Mouse (Mus musculus) embryonic facial prominence, embryonic 13.5 days (tissue): ENCODE measurements around the gene Spred2. TPM values are rescaled to one million over a fixed set of nuclear protein-coding genes. Genes with fewer than 3 reads are reported as not detected.
"Not testable (repeated sequence)": the region's sequence is repeated elsewhere in the genome, so short reads cannot be mapped to it uniquely, and the experiment has no call there.

Experiments used
- ATAC-seq: fragments of 200-750 bp; cut with Nextera tagmentation; 2 replicates; pipeline ENCODE4 v1.8.0; 2017; ENCODE audit warnings: low read depth; ENCODE audit not compliant: insufficient number of reproducible peaks, insufficient read depth, low FRiP score, low TSS enrichment
- H3K27ac ChIP-seq: fragments of 300-500 bp; sonication (generic); 2 replicates; pipeline ENCODE4 v1.5.1; 2015; ENCODE audit warnings: moderate library complexity, mild to moderate bottlenecking, inconsistent platforms
- H3K27me3 ChIP-seq: fragments of 300-500 bp; sonication (generic); 2 replicates; pipeline ENCODE4 v1.6.1; 2015; ENCODE audit warnings: mild to moderate bottlenecking, inconsistent platforms
- H3K36me3 ChIP-seq: fragments of 300-500 bp; sonication (generic); 2 replicates; pipeline ENCODE4 v1.6.1; 2015; ENCODE audit warnings: mild to moderate bottlenecking, inconsistent platforms
- H3K4me1 ChIP-seq: fragments of 300-500 bp; sonication (generic); 2 replicates; pipeline ENCODE4 v1.6.1; 2015; ENCODE audit warnings: inconsistent platforms
- H3K4me2 ChIP-seq: fragments of 300-500 bp; sonication (generic); 2 replicates; pipeline ENCODE4 v1.6.1; 2015; ENCODE audit warnings: moderate library complexity, mild to moderate bottlenecking, inconsistent platforms
- H3K4me3 ChIP-seq: fragments of 300-500 bp; sonication (generic); 2 replicates; pipeline ENCODE4 v1.5.1; 2015; ENCODE audit warnings: mild to moderate bottlenecking, inconsistent platforms
- H3K9ac ChIP-seq: fragments of 300-500 bp; sonication (generic); 2 replicates; pipeline ENCODE4 v1.6.1; 2015; ENCODE audit warnings: mild to moderate bottlenecking, inconsistent platforms
- H3K9me3 ChIP-seq: fragments of 300-500 bp; sonication (generic); 2 replicates; pipeline ENCODE4 v1.6.1; 2016; ENCODE audit warnings: inconsistent platforms
- WGBS: fragments of 180-500 bp; shearing (Covaris S2); methylation state at CpG from one replicate; pipeline ENCODE4 v1.1.7; 2015; ENCODE audit warnings: mixed read lengths; 5-methylcytosine and 5-hydroxymethylcytosine counted together
- polyA plus RNA-seq: library from polyadenylated mRNA; unstranded; fragments of >200 nt; fragmentation: Nextera tagmentation; extraction: Ambion mirVana; gene quantifications from 2 replicates; pipeline ENCODE4 v1.2.1, GENCODE M21; 2015

Gene Spred2
- polyA plus RNA-seq, 1 experiment from 2014 or later: 10.2 TPM

DNA sequence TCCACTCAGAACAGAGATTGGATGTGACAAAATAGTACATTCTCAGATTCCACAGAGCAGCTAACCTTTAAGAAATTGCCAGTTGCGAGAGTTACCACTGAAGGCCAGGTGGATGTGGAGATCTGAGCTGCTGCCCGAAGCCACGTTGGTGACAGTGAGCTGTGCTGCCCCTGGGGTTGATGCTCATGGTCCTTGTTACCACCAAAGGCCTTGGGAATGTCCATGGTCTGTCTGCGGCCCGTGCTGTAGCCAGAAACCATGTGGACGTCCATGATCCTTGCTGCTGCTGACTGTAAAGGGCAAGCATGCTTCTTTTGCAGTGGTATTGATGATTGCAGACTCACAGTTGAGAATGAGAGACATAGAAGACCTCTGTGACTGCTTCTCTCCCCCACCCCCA is 104.2 kb downstream of the Spred2 start:
- no peak overlapping the region for H3K9ac ChIP-seq
- no peaks in the 10 kb centered on the region for H3K27me3 ChIP-seq
- no peak for ATAC-seq
- WGBS: 84% methylated on average over 6 of the region's 6 CpGs
- peaks cover 4% of the 10 kb centered on the region for H3K9me3 ChIP-seq
- no peak overlapping the region for H3K27ac ChIP-seq
- H3K36me3 ChIP-seq: peaks cover 10% of the 10 kb centered on the region
- H3K4me3 ChIP-seq: no peak overlapping the region
- H3K4me1 ChIP-seq: no peaks in the 10 kb centered on the region
- H3K4me2 ChIP-seq: no peak overlapping the region

DNA sequence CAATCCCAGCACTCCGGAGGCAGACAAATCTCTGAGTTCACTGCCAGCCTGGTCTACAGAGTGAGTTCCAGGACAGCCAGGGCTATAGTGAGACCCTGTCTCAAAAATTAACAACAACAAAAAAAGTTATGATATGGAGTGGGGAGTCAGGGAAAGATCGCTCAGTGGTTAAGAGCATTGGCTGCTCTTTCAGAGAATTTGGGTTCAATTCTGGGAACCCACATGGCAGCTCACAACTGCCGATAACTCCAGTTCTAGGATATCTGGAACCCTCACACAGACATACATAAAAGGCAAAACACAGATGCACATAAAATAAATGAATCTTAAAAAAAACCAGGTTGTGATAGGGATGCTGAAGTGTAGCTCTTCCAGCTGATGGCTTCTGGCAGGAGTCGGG is 104.8 kb downstream of the Spred2 start:
- peaks cover 4% of the 10 kb centered on the region for H3K9me3 ChIP-seq
- no peak for ATAC-seq
- no peak overlapping the region for H3K27ac ChIP-seq
- H3K9ac ChIP-seq: no peak overlapping the region
- H3K4me3 ChIP-seq: no peak overlapping the region
- H3K27me3 ChIP-seq: no peaks in the 10 kb centered on the region
- H3K4me1 ChIP-seq: no peaks in the 10 kb centered on the region
- WGBS: 91% methylated on average over 4 of the region's 4 CpGs
- H3K36me3 ChIP-seq: peaks cover 8% of the 10 kb centered on the region
- no peak overlapping the region for H3K4me2 ChIP-seq

DNA sequence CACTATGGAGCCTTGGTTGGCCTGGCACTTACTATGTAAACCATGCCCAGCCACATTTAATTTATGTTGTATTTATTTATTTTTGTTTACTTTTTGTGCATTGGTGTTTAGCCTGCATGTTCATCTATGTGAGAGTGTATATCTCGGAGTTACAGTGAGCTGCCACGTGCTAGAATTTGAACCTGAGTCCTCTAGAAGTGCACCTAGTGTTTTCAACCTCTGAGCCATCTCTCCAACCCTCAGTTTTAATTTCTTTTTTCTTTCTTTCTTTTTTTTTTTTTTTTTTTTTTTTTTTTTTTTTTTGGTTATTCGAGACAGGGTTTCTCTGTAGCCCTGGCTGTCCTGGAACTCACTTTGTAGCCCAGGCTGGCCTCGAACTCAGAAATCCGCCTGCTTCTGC is 106.8 kb downstream of the Spred2 start:
- H3K4me1 ChIP-seq, H3K27ac ChIP-seq, ATAC-seq, H3K4me3 ChIP-seq, H3K27me3 ChIP-seq, H3K9me3 ChIP-seq, H3K36me3 ChIP-seq, H3K9ac ChIP-seq, H3K4me2 ChIP-seq: not testable (repeated sequence)
- WGBS: 92% methylated on average over 5 of the region's 5 CpGs

DNA sequence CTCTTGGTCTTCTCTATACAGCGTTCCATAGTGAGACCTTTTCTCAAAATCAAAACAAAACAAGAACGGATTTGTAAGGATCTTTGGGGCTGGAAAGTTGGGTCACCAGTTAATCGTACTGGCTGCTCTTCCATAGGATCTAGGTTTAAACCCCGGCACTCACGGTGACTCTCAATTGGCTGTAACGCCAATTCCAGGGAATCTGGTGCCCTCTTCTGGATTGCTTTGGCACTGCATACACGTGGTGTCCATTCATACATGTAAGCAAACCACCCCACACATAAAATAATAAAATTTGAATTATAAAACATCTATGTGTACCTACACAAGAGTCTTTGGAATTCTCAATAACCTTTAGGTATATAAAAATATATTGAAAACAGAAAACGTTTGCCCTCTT is 107.4 kb downstream of the Spred2 start:
- H3K4me3 ChIP-seq: no peak overlapping the region
- H3K27me3 ChIP-seq: no peaks in the 10 kb centered on the region
- WGBS: 44% methylated on average over 8 of the region's 8 CpGs
- no peaks in the 10 kb centered on the region for H3K36me3 ChIP-seq
- H3K9me3 ChIP-seq: peaks cover 4% of the 10 kb centered on the region
- H3K4me1 ChIP-seq: 0 out of 2 replicates have a peak, but pooled peaks cover 3% of the 10 kb centered on the region
- ATAC-seq: no peak
- no peak overlapping the region for H3K4me2 ChIP-seq
- H3K9ac ChIP-seq: no peak overlapping the region
- H3K27ac ChIP-seq: no peak overlapping the region

DNA sequence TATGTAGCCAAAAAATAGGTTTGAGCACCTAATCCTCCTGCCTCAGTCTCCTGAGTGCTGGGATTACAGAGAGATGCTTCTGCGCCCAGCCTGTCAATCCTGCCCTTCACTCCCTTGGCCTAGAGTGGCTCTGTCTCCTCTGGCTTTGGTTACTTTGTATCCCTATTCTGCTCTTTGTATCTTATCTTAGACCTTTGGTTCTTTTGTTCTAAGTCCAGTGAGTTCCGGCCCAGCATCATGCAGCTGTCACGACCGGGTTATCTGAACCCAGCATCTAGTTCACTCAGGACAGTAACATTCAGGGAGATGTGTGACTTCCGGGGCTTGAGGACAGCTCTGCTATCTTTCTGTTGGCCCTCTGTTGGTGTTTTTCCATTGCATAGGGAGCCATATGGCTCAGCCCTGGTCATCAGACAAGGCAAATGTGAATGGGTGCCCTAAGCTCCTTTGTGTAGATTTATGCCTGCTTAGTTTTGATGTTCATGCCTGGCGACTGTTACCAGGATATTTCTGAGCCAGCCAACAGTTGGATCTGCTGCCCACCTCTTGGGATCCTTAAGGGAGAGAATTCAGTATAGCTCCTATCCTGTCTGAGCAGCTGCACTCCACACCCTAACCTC is 109.5 kb downstream of the Spred2 start:
- Histone ChIP-seq H3K4me2 (no peak overlapping the region), H3K9me3 (peaks cover 4% of the 10 kb centered on the region), H3K27ac (no peak overlapping the region), H3K4me3 (no peak overlapping the region), H3K4me1 (peaks cover 5% of the 10 kb centered on the region), H3K27me3 (no peaks in the 10 kb centered on the region), H3K9ac (no peak overlapping the region), H3K36me3 (no peaks in the 10 kb centered on the region)
- WGBS: 79% methylated on average over 6 of the region's 6 CpGs
- ATAC-seq: no peak

DNA sequence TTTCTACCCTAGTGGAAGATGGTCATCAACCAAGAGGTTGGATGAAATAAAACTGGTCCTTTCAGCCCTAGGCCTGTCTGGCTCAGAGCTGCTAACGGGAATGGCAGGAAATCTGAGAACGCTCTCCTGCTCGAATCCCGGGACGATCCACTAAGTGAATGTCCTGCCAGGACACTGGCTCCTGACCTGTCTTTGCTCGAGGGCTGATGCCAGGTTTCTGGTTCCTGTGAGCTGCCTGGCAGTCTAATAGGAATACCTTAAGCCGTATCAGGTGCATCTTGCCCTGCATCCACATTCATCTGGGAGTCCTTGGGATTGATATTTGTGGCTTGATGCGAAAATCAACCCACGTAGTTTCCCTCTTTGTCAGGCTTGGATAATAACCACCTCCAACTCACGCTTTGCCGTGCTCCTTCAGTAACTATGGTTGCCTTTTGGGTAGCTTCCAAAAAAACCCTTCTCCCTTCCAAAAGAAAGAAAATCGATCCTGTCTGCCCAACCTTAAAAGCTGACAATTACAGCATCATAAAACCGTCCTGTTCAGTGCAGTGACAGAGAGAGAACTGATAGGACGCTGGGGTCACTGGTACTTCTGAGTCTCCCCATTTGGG is 110.3 kb downstream of the Spred2 start:
- H3K4me2 ChIP-seq: no peak overlapping the region
- no peaks in the 10 kb centered on the region for H3K36me3 ChIP-seq
- no peaks in the 10 kb centered on the region for H3K27me3 ChIP-seq
- no peak overlapping the region for H3K27ac ChIP-seq
- 56% methylated on average over 14 of the region's 14 CpGs for WGBS
- H3K9ac ChIP-seq: no peak overlapping the region
- peaks cover 4% of the 10 kb centered on the region for H3K9me3 ChIP-seq
- H3K4me3 ChIP-seq: no peak overlapping the region
- ATAC-seq: no peak
- H3K4me1 ChIP-seq: peaks cover 12% of the 10 kb centered on the region

DNA sequence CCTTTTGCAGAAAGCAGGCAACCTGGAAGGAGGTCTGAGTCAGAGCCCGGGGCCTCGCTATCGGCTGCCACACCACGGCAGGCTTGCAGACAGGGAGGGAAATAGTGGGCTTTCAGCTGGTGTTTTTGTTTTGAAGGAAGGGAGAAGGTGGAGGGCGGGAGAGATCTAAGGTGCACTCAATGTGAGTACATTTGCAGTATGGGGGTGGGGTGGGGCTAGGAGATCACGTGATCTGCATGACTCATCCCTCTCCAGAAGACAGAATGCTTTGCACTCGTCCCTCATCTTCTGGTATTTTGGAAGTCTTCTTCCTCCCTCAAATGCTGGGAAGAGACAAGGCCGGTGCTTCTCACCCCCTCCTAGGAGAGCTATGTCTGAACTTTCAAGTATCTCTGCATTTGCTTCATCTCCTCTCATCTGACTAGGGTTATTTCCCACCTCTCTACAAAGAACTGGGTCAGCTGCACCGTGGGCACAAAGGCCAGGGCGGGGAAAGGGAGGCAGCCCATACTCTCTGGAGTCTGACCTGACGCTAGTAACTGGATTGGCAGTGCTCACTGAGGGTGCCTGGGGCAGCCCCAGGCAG is 111.3 kb downstream of the Spred2 start:
- H3K4me2 ChIP-seq: no peak overlapping the region
- ATAC-seq: no peak
- H3K9me3 ChIP-seq: peaks cover 4% of the 10 kb centered on the region
- H3K4me1 ChIP-seq: peaks cover 12% of the 10 kb centered on the region
- no peaks in the 10 kb centered on the region for H3K27me3 ChIP-seq
- no peak overlapping the region for H3K4me3 ChIP-seq
- no peak overlapping the region for H3K27ac ChIP-seq
- 59% methylated on average over 11 of the region's 11 CpGs for WGBS
- no peaks in the 10 kb centered on the region for H3K36me3 ChIP-seq
- no peak overlapping the region for H3K9ac ChIP-seq

DNA sequence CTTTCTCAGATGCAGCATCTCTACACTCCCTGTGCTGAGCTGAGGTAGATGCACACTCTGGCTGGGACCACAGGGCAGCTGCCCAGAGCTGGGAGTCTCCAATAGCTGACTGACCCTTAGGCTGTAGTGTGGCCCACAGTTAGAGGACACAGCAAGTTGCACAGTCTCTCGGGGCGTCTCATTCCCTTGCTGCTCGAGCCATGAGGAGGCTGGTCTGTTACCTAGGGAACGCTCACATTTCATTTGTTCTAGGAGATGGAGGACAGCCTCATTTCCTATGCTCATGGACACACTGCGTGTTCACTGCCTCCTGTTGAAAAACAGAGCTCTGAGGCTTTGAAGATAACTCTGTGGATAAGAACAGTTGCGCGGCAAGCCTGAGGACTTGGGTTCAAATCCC is 111.8 kb downstream of the Spred2 start:
- WGBS: 78% methylated on average over 7 of the region's 7 CpGs
- no peak overlapping the region for H3K4me2 ChIP-seq
- no peak overlapping the region for H3K4me3 ChIP-seq
- no peak overlapping the region for H3K27ac ChIP-seq
- ATAC-seq: no peak
- H3K36me3 ChIP-seq: no peaks in the 10 kb centered on the region
- H3K9ac ChIP-seq: no peak overlapping the region
- H3K27me3 ChIP-seq: no peaks in the 10 kb centered on the region
- H3K9me3 ChIP-seq: peaks cover 4% of the 10 kb centered on the region
- peaks cover 12% of the 10 kb centered on the region for H3K4me1 ChIP-seq

DNA sequence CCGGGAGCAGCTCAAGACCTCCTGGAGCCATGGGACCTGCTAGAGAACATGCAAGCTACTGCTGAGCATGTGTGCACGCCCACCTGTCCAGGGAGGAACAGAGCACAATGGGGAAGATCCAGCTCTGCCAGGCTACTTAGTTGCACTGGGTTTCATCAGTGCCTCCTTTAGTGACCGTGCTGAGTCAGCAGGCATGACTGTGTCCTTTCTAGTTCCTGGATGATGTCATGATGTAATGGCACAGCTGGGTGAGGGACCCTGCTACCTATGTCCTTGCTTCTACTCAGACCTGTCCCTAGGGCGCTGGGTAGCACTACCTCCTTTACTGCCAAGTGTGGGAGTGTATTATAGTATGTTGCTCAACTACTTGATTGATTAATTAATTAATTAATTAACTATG is 113.6 kb downstream of the Spred2 start:
- no peak overlapping the region for H3K4me2 ChIP-seq
- no peak for ATAC-seq
- H3K9ac ChIP-seq: no peak overlapping the region
- WGBS: 86% methylated on average over 4 of the region's 4 CpGs
- H3K27ac ChIP-seq: no peak overlapping the region
- H3K9me3 ChIP-seq: no peaks in the 10 kb centered on the region
- no peak overlapping the region for H3K4me3 ChIP-seq
- H3K4me1 ChIP-seq: peaks cover 28% of the 10 kb centered on the region
- H3K36me3 ChIP-seq: no peaks in the 10 kb centered on the region
- H3K27me3 ChIP-seq: no peaks in the 10 kb centered on the region

DNA sequence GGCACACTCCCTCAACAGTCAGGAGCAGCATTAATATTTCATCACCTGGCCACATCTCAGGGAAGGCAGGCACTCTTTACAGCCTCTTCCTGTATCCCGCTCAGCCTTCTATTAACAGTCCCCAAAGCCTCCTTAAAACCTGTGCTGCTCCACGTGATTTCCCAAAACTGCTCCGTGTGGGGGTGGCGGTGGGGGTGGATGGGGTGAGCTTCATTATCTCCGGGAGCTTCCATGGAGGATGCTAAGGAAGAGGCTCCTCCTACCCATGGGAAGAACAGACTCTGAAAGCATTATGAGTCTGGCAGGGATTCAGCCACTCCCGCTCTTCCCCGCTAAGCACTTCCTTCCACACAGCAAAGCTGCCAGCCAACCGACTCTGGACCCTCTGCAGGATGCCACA is 114.5 kb downstream of the Spred2 start:
- no peak overlapping the region for H3K4me3 ChIP-seq
- ATAC-seq: no peak
- H3K4me1 ChIP-seq: peaks cover 32% of the 10 kb centered on the region
- no peaks in the 10 kb centered on the region for H3K27me3 ChIP-seq
- peak overlapping the region; percentile 23 for H3K4me2 ChIP-seq
- WGBS: 23% methylated on average over 8 of the region's 8 CpGs
- H3K9me3 ChIP-seq: no peaks in the 10 kb centered on the region
- no peaks in the 10 kb centered on the region for H3K36me3 ChIP-seq
- H3K9ac ChIP-seq: no peak overlapping the region
- no peak overlapping the region for H3K27ac ChIP-seq

DNA sequence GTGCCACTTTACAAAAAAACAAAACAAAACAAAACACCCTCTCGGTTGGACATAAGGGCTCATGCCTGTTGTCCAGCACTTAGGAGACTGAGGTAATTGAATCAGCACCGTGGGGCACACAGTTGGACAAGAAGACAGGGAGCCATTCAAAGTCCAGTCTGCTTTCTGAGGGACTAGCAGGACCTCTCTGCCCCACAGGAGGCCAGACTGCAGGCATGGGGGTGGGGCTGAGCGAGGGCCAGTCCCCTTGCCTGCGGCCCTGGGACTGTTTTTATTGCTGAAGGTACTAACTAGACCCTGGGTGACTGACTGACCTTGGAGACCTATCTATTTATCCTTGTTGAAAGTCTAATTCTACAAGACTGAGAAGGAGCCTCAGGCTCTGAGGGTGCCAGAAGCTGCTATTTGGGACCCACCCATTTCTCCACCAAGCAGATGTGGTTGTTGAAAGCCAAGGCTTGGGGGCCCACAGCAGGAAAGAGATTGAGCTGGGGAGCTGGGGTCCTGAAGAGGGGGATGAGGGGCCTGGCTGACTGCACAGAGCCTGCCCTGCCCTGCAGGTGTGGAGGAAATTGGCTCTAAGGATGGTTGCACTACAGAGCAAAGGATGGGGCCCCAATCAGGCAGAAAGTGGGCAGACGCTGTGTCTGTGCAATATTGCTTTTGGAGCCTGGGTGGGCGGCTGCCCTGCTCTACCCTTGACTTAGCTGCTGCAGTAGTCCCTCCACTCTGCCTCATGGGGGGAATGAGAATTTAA is 117.2 kb downstream of the Spred2 start:
- Histone ChIP-seq H3K9me3 (no peaks in the 10 kb centered on the region), H3K4me2 (no peak overlapping the region; the same call in 1 of the 2 replicates), H3K4me3 (no peak overlapping the region), H3K4me1 (peaks cover 29% of the 10 kb centered on the region), H3K27ac (no peak overlapping the region; the same call in 1 of the 2 replicates), H3K9ac (no peak overlapping the region), H3K36me3 (no peaks in the 10 kb centered on the region), H3K27me3 (no peaks in the 10 kb centered on the region)
- WGBS: 20% methylated on average over 6 of the region's 6 CpGs
- ATAC-seq: no peak
